Comparison of ENCODE assay signal across 8 mouse cellular contexts in genomic region chr13:37541674-37542073, GRCm38 (mm10).
DNase-seq lines count a peak whose midpoint lies in the region; ATAC-seq and TF ChIP-seq lines count a peak whose summit lies in the region.
"Had no signal": no experiment of that assay in that cellular context is flagged by ENCODE, and none has a peak within 500 bp of the region (broad histone marks: within the 10 kb centered on the region; RNA-seq: fewer than 3 reads in every experiment).

No protein-coding gene starts in this region.

- intact Hi-C loops in gastrocnemius, postnatal 14 days (cut with DNase I; ENCODE audit: low total_unique reads), result loop anchor here (10.0 kb wide), 1 partner anchor 263 kb away; no protein-coding TSS in a partner anchor
- intact Hi-C loops in left cerebral cortex, postnatal 4 days (cut with DNase I), result no loop called here

- H3K4me3 ChIP-seq in bone marrow macrophage, adult 2 months (ENCODE audit: insufficient read depth, low read length), result no peak overlapping the region

- H3K27ac ChIP-seq in bone marrow macrophage, adult 2 months (ENCODE audit: insufficient read depth, low read depth, low read length), result no peak overlapping the region
- H3K27ac ChIP-seq: macrophage had no signal

- peak; percentile 48 for TF ChIP-seq CTCF in bone marrow macrophage, adult 2 months (IDR thresholded peaks at IDR 0.05; ENCODE audit: low read depth, low read length)

- peaks cover 19% of the 10 kb centered on the region for H3K4me1 ChIP-seq in bone marrow macrophage, adult 2 months (ENCODE audit: control insufficient read depth, insufficient read depth, low read length)

- ATAC-seq in inflammation-experienced regulatory T-cells, adult 6 months, result peak; percentile 96

- DNase-seq in MEL-GATA-1-ER (ENCODE audit: extremely low read depth, low read depth), result peak; percentile 78
- DNase-seq in gastrocnemius, postnatal 14 days, result peak; percentile 60
- peak; percentile 61 for DNase-seq in left cerebral cortex, postnatal 4 days
- peak; percentile 53 for DNase-seq in mesoderm, embryonic 11.5 days (ENCODE audit: low read depth, low spot score)
- DNase-seq in spleen, postnatal 14 days (ENCODE audit: low spot score in 2 of 2), result peak; percentile 22 to 45

- no peak for TF ChIP-seq POLR2A in bone marrow macrophage, adult 2 months (IDR thresholded peaks at IDR 0.05; ENCODE audit: borderline replicate concordance, low read depth, low read length)
